ENCODE assay signal across 20 mouse cellular contexts in genomic region chr19:37867592-37867991, GRCm38 (mm10).
"Had no signal": no experiment of that assay in that cellular context is flagged by ENCODE, and none has a peak within 500 bp of the region (broad histone marks: within the 10 kb centered on the region; RNA-seq: fewer than 3 reads in every experiment).

No protein-coding gene starts in this region.

- H3K9me3 ChIP-seq: midbrain, embryonic 15.5 days; neural tube, embryonic 12.5 days; neural tube, embryonic 15.5 days had no signal

- H3K27ac ChIP-seq: hindbrain, postnatal 0 days; layer of hippocampus, adult 2 months; left cerebral cortex, adult 2 months; midbrain, embryonic 15.5 days; neural tube, embryonic 12.5 days; neural tube, embryonic 15.5 days; stomach, postnatal 0 days had no signal

- H3K4me1 ChIP-seq: midbrain, embryonic 15.5 days; neural tube, embryonic 12.5 days; neural tube, embryonic 15.5 days had no signal

- H3K4me2 ChIP-seq: midbrain, embryonic 11.5 days; midbrain, embryonic 15.5 days; neural tube, embryonic 12.5 days; neural tube, embryonic 15.5 days had no signal

- H3K9ac ChIP-seq: midbrain, embryonic 15.5 days; neural tube, embryonic 12.5 days; neural tube, embryonic 15.5 days had no signal

- ATAC-seq: hindbrain, postnatal 0 days; inflammation-experienced regulatory T-cells, adult 6 months; intestine, embryonic 16.5 days; midbrain, embryonic 15.5 days had no signal

- DNase-seq: kidney, adult 18-20 months; kidney, postnatal 14 days; layer of hippocampus, adult 9-11 months; lung, adult 2 months; lung, postnatal 14 days; lung, postnatal 4 days; right cerebral cortex, adult 18-20 months; right cerebral cortex, postnatal 14 days; right cerebral cortex, postnatal 4 days; thymus, postnatal 4 days had no signal

- H3K27me3 ChIP-seq: midbrain, embryonic 15.5 days; neural tube, embryonic 12.5 days; neural tube, embryonic 15.5 days had no signal

- H3K36me3 ChIP-seq: midbrain, embryonic 15.5 days; neural tube, embryonic 12.5 days; neural tube, embryonic 15.5 days had no signal

- H3K4me3 ChIP-seq: layer of hippocampus, adult 2 months; left cerebral cortex, adult 2 months; midbrain, embryonic 15.5 days; neural tube, embryonic 12.5 days; neural tube, embryonic 15.5 days had no signal
